Mouse (Mus musculus) thymus, postnatal 14 days (tissue): ENCODE data around the gene Vmn1r208.
"Not testable (repeated sequence)": the region's sequence is repeated elsewhere in the genome, so short reads cannot be mapped to it uniquely, and the experiment has no call there.

Experiments used
- DNase-seq: peaks from one replicate; pipeline ENCODE4 v3.0.0; 2021

Vmn1r208 gene

GRCm38 (mm10) chr13:22777300-22777699 is at the start of gene Vmn1r208:
TSS of gene Vmn1r208 (minus strand) at chr13:22777400.
- DNase-seq: not testable (repeated sequence)

- not testable (repeated sequence) for DNase-seq
These were observed 44.4 kb upstream of the Vmn1r208 start for GRCm38 (mm10) chr13:22821601-22822000.

GRCm38 (mm10) chr13:22809582-22809981 is 32.4 kb upstream of the Vmn1r208 start, which contains the start of gene Vmn1r209:
TSS of gene Vmn1r209 (minus strand) at chr13:22809682.
- not testable (repeated sequence) for DNase-seq

- DNase-seq: not testable (repeated sequence)
These were observed 10.9 kb upstream of the Vmn1r208 start for GRCm38 (mm10) chr13:22788096-22788495.

DNA sequence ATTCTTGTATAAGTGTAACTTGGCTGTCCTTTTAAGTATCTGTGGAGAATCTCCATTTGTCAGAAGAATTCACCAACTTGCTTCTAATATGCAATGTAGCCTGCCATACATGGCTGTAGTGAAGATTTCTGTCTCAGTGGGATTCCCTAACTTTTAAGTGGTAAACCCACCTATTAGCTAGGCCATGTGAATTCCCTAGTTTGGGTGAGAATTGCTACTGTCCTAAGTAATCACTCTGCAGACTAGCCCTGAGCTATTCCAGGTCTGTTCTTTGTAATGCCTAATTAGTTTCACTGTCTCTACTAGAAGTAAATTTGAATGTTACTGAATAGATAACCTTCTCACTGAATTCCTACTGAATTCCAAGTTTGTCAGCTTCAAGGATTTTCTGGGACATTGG is 7.0 kb upstream of the Vmn1r208 start:
- DNase-seq: not testable (repeated sequence)

- DNase-seq: not testable (repeated sequence)
These were observed 5.6 kb downstream of the Vmn1r208 start for GRCm38 (mm10) chr13:22771592-22771991.

- DNase-seq: no peak
These were observed 29.7 kb downstream of the Vmn1r208 start for GRCm38 (mm10) chr13:22747524-22747923.

GRCm38 (mm10) chr13:22729529-22729928 is 47.7 kb downstream of the Vmn1r208 start, which contains the start of gene Vmn1r207-ps:
TSS of gene Vmn1r207-ps (minus strand) at chr13:22729629.
- not testable (repeated sequence) for DNase-seq
